Mouse (Mus musculus) ES-Bruce4 (cell line): ENCODE measurements around the gene Prcc.

Source experiments
- CTCF ChIP-seq: IDR thresholded peaks from one replicate; pipeline ENCODE4 v1.8.1; 2011; ENCODE audit warnings: low read depth, low read length
- EP300 ChIP-seq: IDR thresholded peaks from 2 replicates; pipeline ENCODE4 v1.6.1; 2011; ENCODE audit warnings: low read depth, low read length; ENCODE audit not compliant: insufficient read depth
- POLR2A ChIP-seq: IDR thresholded peaks from one replicate; pipeline ENCODE4 v1.8.1; 2011; ENCODE audit warnings: low read length; ENCODE audit not compliant: insufficient read depth

DNA sequence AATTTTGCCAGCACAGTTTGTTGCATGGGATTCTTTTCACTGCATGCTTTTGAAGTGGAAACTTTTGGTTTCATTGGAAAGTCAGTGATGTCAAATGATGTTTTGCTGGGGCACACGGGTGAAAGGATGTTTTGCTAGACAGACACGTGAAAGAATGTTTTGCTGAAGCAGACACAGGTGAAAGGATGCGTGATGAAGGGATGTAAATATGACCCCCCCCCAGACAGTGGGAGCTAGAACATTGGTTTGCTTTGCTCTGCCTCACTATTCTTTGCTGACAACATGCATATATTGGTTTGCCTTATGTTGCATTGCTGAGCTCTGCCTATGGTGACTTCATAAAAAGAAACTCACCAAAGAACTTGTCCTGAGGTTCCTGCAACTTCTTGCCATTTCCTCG is 40.4 kb downstream of the Prcc start:
- TF ChIP-seq POLR2A (no peak), CTCF (no peak), EP300 (no peak)
